ENCODE assay signal across 13 mouse cellular contexts in the genomic region with DNA sequence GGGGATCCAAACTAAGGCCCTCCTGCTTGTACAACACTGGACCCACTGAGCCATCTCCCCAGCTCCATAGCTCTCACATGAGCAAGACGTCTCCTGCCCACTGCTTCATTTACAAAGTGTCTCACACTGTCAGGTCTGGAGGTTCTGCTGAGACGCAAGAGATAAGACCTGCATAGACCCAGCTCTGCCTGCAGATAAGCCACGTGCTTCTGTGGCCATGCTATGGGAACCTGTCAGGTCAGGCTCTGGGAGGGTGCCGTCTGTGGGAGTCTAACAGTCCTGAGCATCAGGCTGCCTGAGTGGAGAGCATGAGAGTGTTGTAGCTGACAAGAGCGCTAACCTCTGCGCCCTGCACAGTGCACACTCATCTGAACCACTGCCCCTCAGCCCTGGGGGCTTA.
"Had no signal": no experiment of that assay in that cellular context is flagged by ENCODE, and none has a peak within 500 bp of the region (broad histone marks: within the 10 kb centered on the region; RNA-seq: fewer than 3 reads in every experiment).

No protein-coding gene starts in this region.

- H3K9me3 ChIP-seq: intestine, embryonic 15.5 days; limb, embryonic 15.5 days; midbrain, embryonic 10.5 days; midbrain, embryonic 15.5 days; neural tube, embryonic 13.5 days had no signal

- H3K4me3 ChIP-seq: intestine, embryonic 15.5 days; limb, embryonic 15.5 days; midbrain, embryonic 10.5 days; midbrain, embryonic 15.5 days; neural tube, embryonic 13.5 days had no signal

- H3K27me3 ChIP-seq: intestine, embryonic 15.5 days; limb, embryonic 15.5 days; midbrain, embryonic 15.5 days; neural tube, embryonic 13.5 days had no signal

- H3K9ac ChIP-seq: intestine, embryonic 15.5 days; limb, embryonic 15.5 days; lung, embryonic 14.5 days; midbrain, embryonic 15.5 days; neural tube, embryonic 13.5 days had no signal

- DNase-seq: kidney, adult 18-20 months; kidney, postnatal 25 days; lung, embryonic 14.5 days; lung, postnatal 14 days; right cerebral cortex, postnatal 25 days; thymus, postnatal 36 days had no signal

- H3K4me2 ChIP-seq: intestine, embryonic 15.5 days; limb, embryonic 15.5 days; lung, embryonic 14.5 days; midbrain, embryonic 15.5 days; neural tube, embryonic 13.5 days had no signal

- ATAC-seq: hindbrain, postnatal 0 days; intestine, embryonic 15.5 days; midbrain, embryonic 15.5 days had no signal

- H3K4me1 ChIP-seq: intestine, embryonic 15.5 days; limb, embryonic 15.5 days; midbrain, embryonic 10.5 days; midbrain, embryonic 15.5 days; neural tube, embryonic 13.5 days had no signal

- H3K27ac ChIP-seq: hindbrain, postnatal 0 days; intestine, embryonic 15.5 days; limb, embryonic 15.5 days; macrophage; midbrain, embryonic 10.5 days; midbrain, embryonic 15.5 days; neural tube, embryonic 13.5 days had no signal
